Mouse (Mus musculus): ENCODE results near the gene Usp6nl. TPM values are rescaled to one million over a fixed set of nuclear protein-coding genes. Genes with fewer than 3 reads are reported as not detected.

Gene Usp6nl
- polyA plus RNA-seq, 1 experiment: 6.9 TPM

DNA sequence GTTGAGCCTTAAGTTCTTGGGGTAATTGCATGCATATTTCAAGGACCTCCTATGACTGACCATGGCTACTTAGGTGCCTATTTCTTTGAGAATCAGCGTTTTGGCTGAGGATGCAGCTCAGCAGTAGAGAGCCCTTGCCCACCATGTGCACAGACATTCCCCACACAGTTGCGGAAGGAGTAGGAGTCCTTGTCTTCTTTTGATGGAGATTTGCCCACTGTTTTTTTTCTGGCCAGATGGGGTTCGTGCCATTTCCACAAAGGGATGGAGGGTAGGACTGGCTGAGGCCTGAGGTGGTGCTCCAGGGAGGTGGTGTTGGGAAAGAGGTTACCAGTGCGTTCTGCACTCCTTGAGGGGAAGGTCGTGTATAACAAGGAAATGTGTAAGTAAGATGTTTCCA, 91.9 kb downstream of the Usp6nl start:
- Histone ChIP-seq H3K4me1 (ENCODE audit: control insufficient read depth, insufficient read depth, low read length) (no peaks in the 10 kb centered on the region), H3K27ac (ENCODE audit: control insufficient read depth, insufficient read depth, low read depth, low read length) (no peak overlapping the region), H3K27me3 (ENCODE audit: control insufficient read depth, insufficient read depth, low read length) (no peaks in the 10 kb centered on the region), H3K36me3 (ENCODE audit: control insufficient read depth, insufficient read depth, low read length) (no peaks in the 10 kb centered on the region; the same call in 1 of the 2 replicates), H3K4me3 (ENCODE audit: control insufficient read depth, low read depth, low read length) (no peak overlapping the region)
- TF ChIP-seq CTCF (IDR thresholded peaks at IDR 0.05; ENCODE audit: control insufficient read depth, insufficient read depth, insufficient replicate concordance, low read depth, low read length): no peak
- no peak for TF ChIP-seq POLR2A (IDR thresholded peaks at IDR 0.05; ENCODE audit: control insufficient read depth, low read depth, low read length)

DNA sequence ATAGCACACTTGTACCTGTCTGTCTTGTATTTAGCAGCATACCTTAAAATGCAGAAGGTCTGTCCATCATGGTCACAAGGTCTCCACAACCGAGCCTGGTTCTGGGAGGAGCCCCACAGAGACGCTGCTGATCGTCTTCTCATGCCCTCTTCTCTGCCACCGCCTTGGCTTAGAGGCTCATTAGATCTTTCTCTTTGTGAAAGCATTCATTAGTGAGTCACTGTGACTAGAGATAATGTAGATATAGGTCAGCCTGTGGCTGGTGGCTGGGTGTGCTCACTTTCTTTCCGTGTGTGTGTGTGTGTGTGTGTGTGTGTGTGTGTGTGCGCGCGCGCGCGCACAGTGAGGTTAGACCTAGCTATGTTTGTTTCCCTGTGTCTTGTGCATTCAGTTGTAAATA, 94.7 kb downstream of the Usp6nl start:
- Histone ChIP-seq H3K4me1 (ENCODE audit: control insufficient read depth, insufficient read depth, low read length) (no peaks in the 10 kb centered on the region), H3K27me3 (ENCODE audit: control insufficient read depth, insufficient read depth, low read length) (no peaks in the 10 kb centered on the region), H3K4me3 (ENCODE audit: control insufficient read depth, low read depth, low read length) (no peak overlapping the region), H3K36me3 (ENCODE audit: control insufficient read depth, insufficient read depth, low read length) (no peaks in the 10 kb centered on the region; the same call in 1 of the 2 replicates), H3K27ac (ENCODE audit: control insufficient read depth, insufficient read depth, low read depth, low read length) (no peak overlapping the region)
- TF ChIP-seq POLR2A (IDR thresholded peaks at IDR 0.05; ENCODE audit: control insufficient read depth, low read depth, low read length) (no peak), CTCF (IDR thresholded peaks at IDR 0.05; ENCODE audit: control insufficient read depth, insufficient read depth, insufficient replicate concordance, low read depth, low read length) (no peak)

DNA sequence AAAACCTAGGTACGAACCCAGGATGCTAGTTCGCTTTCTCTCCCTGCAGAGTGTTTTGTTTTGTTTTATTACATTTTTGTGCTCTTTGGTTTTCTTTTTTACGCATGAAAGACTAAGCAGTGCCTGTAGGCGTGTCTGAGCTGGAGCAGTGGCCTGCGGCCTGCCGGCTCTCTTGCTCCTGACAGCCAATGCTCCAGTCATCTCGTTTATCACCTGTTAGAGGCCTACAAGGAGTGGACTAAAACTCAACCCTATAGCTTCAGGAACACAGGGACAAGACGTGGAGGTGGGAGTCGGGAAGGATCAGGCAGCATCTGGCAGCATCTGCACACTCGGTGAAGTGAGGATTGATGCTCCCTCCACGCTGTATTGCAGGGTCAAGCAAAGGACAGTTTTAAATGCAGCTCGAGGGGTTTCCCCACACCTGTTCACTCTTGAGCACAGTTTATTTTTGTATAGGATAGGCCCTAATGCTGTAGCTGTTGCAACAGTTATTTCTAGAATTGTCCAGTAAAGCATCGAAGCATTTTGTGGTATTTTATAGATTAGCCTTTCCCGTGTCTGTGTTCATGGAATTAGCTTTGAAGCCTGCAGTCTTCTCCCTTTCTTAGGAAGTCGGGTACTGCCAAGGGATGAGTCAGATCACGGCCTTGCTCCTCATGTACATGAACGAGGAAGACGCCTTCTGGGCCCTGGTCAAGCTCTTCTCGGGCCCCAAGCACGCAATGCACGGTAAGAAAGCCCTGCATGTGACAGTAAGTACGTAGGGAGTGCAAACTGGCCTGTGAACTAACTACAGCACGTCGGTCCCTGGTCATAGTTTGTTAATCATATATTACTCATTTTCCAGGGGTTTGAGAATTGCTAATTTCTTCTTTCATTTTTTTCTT, 101.4 kb downstream of the Usp6nl start:
- peaks cover 2% of the 10 kb centered on the region; the same call in 1 of the 2 replicates for H3K36me3 ChIP-seq (ENCODE audit: control insufficient read depth, insufficient read depth, low read length)
- H3K27ac ChIP-seq (ENCODE audit: control insufficient read depth, insufficient read depth, low read depth, low read length): no peak overlapping the region
- no peak overlapping the region for H3K4me3 ChIP-seq (ENCODE audit: control insufficient read depth, low read depth, low read length)
- H3K4me1 ChIP-seq (ENCODE audit: control insufficient read depth, insufficient read depth, low read length): no peaks in the 10 kb centered on the region
- H3K27me3 ChIP-seq (ENCODE audit: control insufficient read depth, insufficient read depth, low read length): no peaks in the 10 kb centered on the region
- no peak for TF ChIP-seq CTCF (IDR thresholded peaks at IDR 0.05; ENCODE audit: control insufficient read depth, insufficient read depth, insufficient replicate concordance, low read depth, low read length)
- no peak for TF ChIP-seq POLR2A (IDR thresholded peaks at IDR 0.05; ENCODE audit: control insufficient read depth, low read depth, low read length)

DNA sequence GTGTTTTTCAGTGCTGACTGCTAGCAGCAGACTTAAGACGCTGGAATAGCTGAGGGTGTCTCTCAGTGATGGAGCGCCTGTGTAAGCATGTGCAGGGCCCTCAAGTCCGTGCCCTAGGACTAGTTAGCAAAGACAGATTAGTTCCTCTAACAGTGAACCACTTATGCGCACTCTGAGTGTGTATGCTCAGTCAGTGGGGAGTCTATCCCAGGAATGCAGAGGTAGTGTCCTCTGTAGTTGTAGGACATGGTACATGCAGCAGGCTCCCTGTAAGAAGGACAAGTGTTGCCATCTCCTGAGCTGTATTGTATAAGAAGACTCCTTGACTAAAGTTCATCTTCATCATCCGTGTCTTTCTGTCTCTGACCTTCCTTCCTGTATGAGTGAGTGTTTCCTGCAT, 102.4 kb downstream of the Usp6nl start:
- no peak overlapping the region for H3K27ac ChIP-seq (ENCODE audit: control insufficient read depth, insufficient read depth, low read depth, low read length)
- H3K27me3 ChIP-seq (ENCODE audit: control insufficient read depth, insufficient read depth, low read length): no peaks in the 10 kb centered on the region
- H3K4me1 ChIP-seq (ENCODE audit: control insufficient read depth, insufficient read depth, low read length): no peaks in the 10 kb centered on the region
- TF ChIP-seq CTCF (IDR thresholded peaks at IDR 0.05; ENCODE audit: control insufficient read depth, insufficient read depth, insufficient replicate concordance, low read depth, low read length) (no peak), POLR2A (IDR thresholded peaks at IDR 0.05; ENCODE audit: control insufficient read depth, low read depth, low read length) (no peak)
- peaks cover 2% of the 10 kb centered on the region; the same call in 1 of the 2 replicates for H3K36me3 ChIP-seq (ENCODE audit: control insufficient read depth, insufficient read depth, low read length)
- no peak overlapping the region for H3K4me3 ChIP-seq (ENCODE audit: control insufficient read depth, low read depth, low read length)

DNA sequence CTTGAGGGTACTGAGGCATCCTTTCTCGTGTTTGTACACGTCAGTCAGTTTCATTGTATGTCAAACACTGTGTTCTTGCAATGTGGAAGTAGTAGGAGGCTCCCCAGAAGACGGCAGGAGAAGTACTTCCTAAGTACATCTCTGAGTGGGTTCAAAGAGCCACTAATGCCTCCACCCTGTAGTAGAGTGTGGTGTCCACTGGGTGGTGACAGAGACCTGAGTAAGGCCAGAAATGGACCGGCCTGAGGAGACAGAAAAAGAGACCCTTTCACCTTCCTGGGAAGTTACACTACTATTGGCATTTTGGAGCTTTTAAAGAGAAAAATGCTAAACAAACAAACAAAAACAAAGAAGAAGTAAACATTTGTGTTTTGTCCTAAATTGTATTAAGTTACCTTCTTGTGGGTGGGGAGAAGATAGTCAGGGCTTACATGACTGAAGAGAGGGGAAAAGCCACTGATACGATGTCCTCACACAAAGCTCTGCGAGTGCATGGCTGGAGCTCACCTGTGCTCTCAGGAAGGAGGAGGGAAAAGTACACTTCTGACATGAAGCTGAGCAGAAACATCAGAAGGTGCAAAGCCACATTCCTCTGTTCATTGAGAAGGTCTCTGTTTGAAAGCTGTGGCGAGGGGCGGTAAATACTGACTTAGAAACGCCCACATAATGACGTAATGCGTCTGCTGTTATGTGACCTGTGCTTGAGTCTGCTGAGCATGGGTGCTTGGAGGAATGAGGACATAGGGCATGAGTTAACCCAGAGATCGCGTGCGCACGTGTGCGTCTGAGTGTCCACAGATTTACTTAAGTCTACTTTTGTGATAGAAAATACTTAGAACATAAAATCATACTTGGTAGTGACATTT, 113.9 kb downstream of the Usp6nl start:
- Histone ChIP-seq H3K4me1 (ENCODE audit: control insufficient read depth, insufficient read depth, low read length) (no peaks in the 10 kb centered on the region), H3K36me3 (ENCODE audit: control insufficient read depth, insufficient read depth, low read length) (no peaks in the 10 kb centered on the region; the same call in none of the 2 replicates), H3K4me3 (ENCODE audit: control insufficient read depth, low read depth, low read length) (no peak overlapping the region), H3K27me3 (ENCODE audit: control insufficient read depth, insufficient read depth, low read length) (no peaks in the 10 kb centered on the region), H3K27ac (ENCODE audit: control insufficient read depth, insufficient read depth, low read depth, low read length) (no peak overlapping the region)
- no peak for TF ChIP-seq POLR2A (IDR thresholded peaks at IDR 0.05; ENCODE audit: control insufficient read depth, low read depth, low read length)
- TF ChIP-seq CTCF (IDR thresholded peaks at IDR 0.05; ENCODE audit: control insufficient read depth, insufficient read depth, insufficient replicate concordance, low read depth, low read length): peak; percentile 35; the same call in 1 of the 2 replicates

DNA sequence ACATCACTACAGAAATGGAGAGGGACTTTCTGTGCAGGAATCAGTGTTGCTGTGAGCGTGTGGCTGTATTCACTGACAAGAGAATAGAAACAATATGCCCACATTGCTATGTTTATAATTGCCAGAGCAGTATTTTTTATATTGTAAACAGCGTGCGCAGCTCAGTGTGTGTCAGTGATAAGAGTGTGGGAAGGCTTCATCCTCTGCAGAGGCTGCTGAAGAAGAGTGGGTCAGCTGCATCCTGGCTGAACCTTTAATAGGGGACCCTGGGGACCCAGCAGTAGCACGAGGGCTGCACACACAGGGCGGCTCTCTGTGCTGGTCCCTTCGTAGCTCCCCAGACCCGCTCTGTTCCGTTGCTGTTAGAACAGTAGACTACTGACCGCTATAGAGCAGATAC, 119.2 kb downstream of the Usp6nl start:
- no peak overlapping the region for H3K4me3 ChIP-seq (ENCODE audit: control insufficient read depth, low read depth, low read length)
- peaks cover 3% of the 10 kb centered on the region for H3K36me3 ChIP-seq (ENCODE audit: control insufficient read depth, insufficient read depth, low read length)
- H3K27me3 ChIP-seq (ENCODE audit: control insufficient read depth, insufficient read depth, low read length): no peaks in the 10 kb centered on the region
- no peak overlapping the region for H3K27ac ChIP-seq (ENCODE audit: control insufficient read depth, insufficient read depth, low read depth, low read length)
- TF ChIP-seq POLR2A (IDR thresholded peaks at IDR 0.05; ENCODE audit: control insufficient read depth, low read depth, low read length): no peak
- TF ChIP-seq CTCF (IDR thresholded peaks at IDR 0.05; ENCODE audit: control insufficient read depth, insufficient read depth, insufficient replicate concordance, low read depth, low read length): no peak
- H3K4me1 ChIP-seq (ENCODE audit: control insufficient read depth, insufficient read depth, low read length): no peaks in the 10 kb centered on the region

DNA sequence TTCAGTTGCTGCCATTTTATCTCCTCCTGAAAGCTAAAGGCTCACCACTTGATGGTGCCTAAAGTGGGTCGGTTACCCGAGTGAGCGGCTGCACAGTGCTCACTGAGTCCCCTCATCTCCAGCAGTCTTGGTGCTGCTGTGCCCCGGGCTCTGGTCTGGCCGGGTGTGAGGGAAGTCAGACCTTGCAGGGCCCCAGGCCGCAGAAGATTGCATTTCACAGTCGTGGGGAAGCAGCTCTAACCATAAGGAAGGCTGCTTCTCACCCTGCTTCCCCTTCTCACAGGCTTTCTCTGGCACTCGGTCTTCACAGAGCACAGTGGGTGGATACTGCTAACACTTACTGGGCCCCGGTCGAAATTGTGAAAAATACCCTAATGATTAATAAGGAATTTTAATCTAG, 119.8 kb downstream of the Usp6nl start:
- no peak for TF ChIP-seq CTCF (IDR thresholded peaks at IDR 0.05; ENCODE audit: control insufficient read depth, insufficient read depth, insufficient replicate concordance, low read depth, low read length)
- TF ChIP-seq POLR2A (IDR thresholded peaks at IDR 0.05; ENCODE audit: control insufficient read depth, low read depth, low read length): no peak
- H3K36me3 ChIP-seq (ENCODE audit: control insufficient read depth, insufficient read depth, low read length): peaks cover 3% of the 10 kb centered on the region

More for the DNA sequence above, 119.8 kb downstream of the Usp6nl start:
- no peak overlapping the region for H3K4me3 ChIP-seq (ENCODE audit: control insufficient read depth, low read depth, low read length)
- no peaks in the 10 kb centered on the region for H3K4me1 ChIP-seq (ENCODE audit: control insufficient read depth, insufficient read depth, low read length)
- no peak overlapping the region for H3K27ac ChIP-seq (ENCODE audit: control insufficient read depth, insufficient read depth, low read depth, low read length)
- H3K27me3 ChIP-seq (ENCODE audit: control insufficient read depth, insufficient read depth, low read length): no peaks in the 10 kb centered on the region

All from testis, adult 2 months (tissue).